Comparison of ENCODE assay signal across 14 mouse cellular contexts in genomic region chr6:37705733-37706145, GRCm38 (mm10).
DNase-seq lines count a peak whose midpoint lies in the region; ATAC-seq and TF ChIP-seq lines count a peak whose summit lies in the region.
"Had no signal": no experiment of that assay in that cellular context is flagged by ENCODE, and none has a peak within 500 bp of the region (broad histone marks: within the 10 kb centered on the region; RNA-seq: fewer than 3 reads in every experiment).

No protein-coding gene starts in this region.

- TF ChIP-seq POLR2A in lung, adult 2 months (IDR thresholded peaks at IDR 0.05; ENCODE audit: borderline replicate concordance, extremely low read depth, low read depth, low read length), result no peak

- no peak for ATAC-seq in forebrain, embryonic 15.5 days (replicated peaks)

- intact Hi-C loops in heart, postnatal 25 days (cut with DNase I), result no loop called here

- no peaks in the 10 kb centered on the region for H3K27me3 ChIP-seq in splenic B cell, adult 2 months (ENCODE audit: control insufficient read depth, insufficient read depth, low read length, poor library complexity, severe bottlenecking)
- H3K27me3 ChIP-seq in limb, embryonic 10.5 days (ENCODE audit: low read depth, poor library complexity, severe bottlenecking), result no peaks in the 10 kb centered on the region
- no peaks in the 10 kb centered on the region for H3K27me3 ChIP-seq in forebrain, embryonic 15.5 days
- H3K27me3 ChIP-seq: hindbrain, embryonic 13.5 days; midbrain, embryonic 12.5 days; neural tube, embryonic 15.5 days had no signal

- WGBS in lung, adult 2 months, result 31% methylated on average over 1 of the region's 1 CpGs
- WGBS in limb, embryonic 10.5 days, result 95% methylated on average over 1 of the region's 1 CpGs
- 85% methylated on average over 1 of the region's 1 CpGs for WGBS in forebrain, embryonic 15.5 days

- H3K27ac ChIP-seq in limb, embryonic 10.5 days, result no peak overlapping the region
- H3K27ac ChIP-seq in forebrain, embryonic 15.5 days (replicated peaks), result no peak overlapping the region
- H3K27ac ChIP-seq: hindbrain, embryonic 13.5 days; liver, embryonic 14.5 days; midbrain, embryonic 12.5 days; neural tube, embryonic 15.5 days had no signal

- TF ChIP-seq CTCF in lung, adult 2 months (IDR thresholded peaks at IDR 0.05; ENCODE audit: insufficient read depth, low read length), result no peak

- H3K4me2 ChIP-seq in forebrain, embryonic 15.5 days (replicated peaks), result no peak overlapping the region
- H3K4me2 ChIP-seq: hindbrain, embryonic 13.5 days; midbrain, embryonic 12.5 days; neural tube, embryonic 15.5 days had no signal

- H3K4me3 ChIP-seq in lung, adult 2 months (replicated peaks; ENCODE audit: extremely low read depth, low read depth, low read length), result no peak overlapping the region
- H3K4me3 ChIP-seq in limb, embryonic 10.5 days, result no peak overlapping the region
- no peak overlapping the region for H3K4me3 ChIP-seq in forebrain, embryonic 15.5 days
- H3K4me3 ChIP-seq: hindbrain, embryonic 13.5 days; midbrain, embryonic 12.5 days; neural tube, embryonic 15.5 days had no signal

- H3K9ac ChIP-seq in forebrain, embryonic 15.5 days (replicated peaks), result no peak overlapping the region
- H3K9ac ChIP-seq: hindbrain, embryonic 13.5 days; liver, embryonic 14.5 days; midbrain, embryonic 12.5 days; neural tube, embryonic 15.5 days had no signal

- no peaks in the 10 kb centered on the region for H3K36me3 ChIP-seq in splenic B cell, adult 2 months (ENCODE audit: control insufficient read depth, insufficient read depth, low read length, poor library complexity, severe bottlenecking)
- no peaks in the 10 kb centered on the region for H3K36me3 ChIP-seq in limb, embryonic 10.5 days
- H3K36me3 ChIP-seq in forebrain, embryonic 15.5 days, result no peaks in the 10 kb centered on the region
- H3K36me3 ChIP-seq: hindbrain, embryonic 13.5 days; midbrain, embryonic 12.5 days; neural tube, embryonic 15.5 days had no signal

- no peaks in the 10 kb centered on the region for H3K9me3 ChIP-seq in limb, embryonic 10.5 days (replicated peaks)
- H3K9me3 ChIP-seq in forebrain, embryonic 15.5 days, result no peaks in the 10 kb centered on the region
- H3K9me3 ChIP-seq: neural tube, embryonic 15.5 days had no signal

- H3K4me1 ChIP-seq in lung, adult 2 months (ENCODE audit: control insufficient read depth, insufficient read depth, low read length), result no peaks in the 10 kb centered on the region; the same call in 1 of the 2 replicates
- no peaks in the 10 kb centered on the region for H3K4me1 ChIP-seq in limb, embryonic 10.5 days
- H3K4me1 ChIP-seq in forebrain, embryonic 15.5 days, result no peaks in the 10 kb centered on the region
- H3K4me1 ChIP-seq: hindbrain, embryonic 13.5 days; midbrain, embryonic 12.5 days; neural tube, embryonic 15.5 days had no signal

- DNase-seq in heart, adult 18-20 months, result peak; percentile 7 to 43
- DNase-seq in heart, postnatal 25 days (ENCODE audit: low spot score), result no peak
- peak; percentile 10 for DNase-seq in lung, postnatal 10 days
- DNase-seq in lung, adult 2 months, result no peak
- peak; percentile 7 for DNase-seq in brain, adult 2 months (ENCODE audit: low read depth, low spot score)
- peak; percentile 54 for DNase-seq in splenic B cell, adult 2 months (ENCODE audit: low read depth, low spot score)
- DNase-seq in limb, embryonic 10.5 days (ENCODE audit: low spot score), result no peak
- DNase-seq: heart, adult 11 months; thymus, postnatal 14 days had no signal

Comparison
In these comparisons a context has a peak if more than half of its experiments do, and no peak if none do; other contexts are left out.
1. DNase-seq: peak in heart, adult 18-20 months (2 of 2), lung, postnatal 10 days (single experiment), brain, adult 2 months (single experiment) and splenic B cell, adult 2 months (single experiment); none in heart, postnatal 25 days (single experiment), lung, adult 2 months (single experiment) and limb, embryonic 10.5 days (single experiment).